Mouse (Mus musculus): ENCODE data around the gene Scarf2.

DNA sequence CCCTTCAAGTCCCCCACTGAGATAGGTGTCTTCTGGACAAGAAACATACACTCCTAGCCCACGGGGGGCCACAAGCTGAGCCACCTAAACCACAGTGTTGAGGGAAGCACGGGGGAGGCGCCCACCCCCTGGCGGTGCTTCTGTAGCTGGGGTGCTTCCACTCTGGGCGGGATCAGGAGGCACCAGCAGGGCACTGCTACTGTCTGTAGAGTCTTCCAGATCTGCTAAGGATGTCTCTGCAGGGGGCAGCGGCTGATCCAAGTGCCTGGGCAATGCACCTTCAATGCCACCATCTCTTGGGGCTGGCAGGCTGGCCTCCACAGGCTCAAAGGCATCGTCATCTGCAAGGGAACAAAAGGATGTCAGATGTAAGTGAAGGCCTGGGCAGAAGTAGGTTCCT, 45.4 kb downstream of the Scarf2 start:
- no peak for TF ChIP-seq POLR2A (IDR thresholded peaks at IDR 0.05; ENCODE audit: borderline replicate concordance, low read depth, low read length)
- TF ChIP-seq CTCF (IDR thresholded peaks at IDR 0.05; ENCODE audit: low read depth, low read length): no peak
